Mouse (Mus musculus) lung, postnatal 36 days (tissue): ENCODE measurements around the gene Aff4.
"Not testable (repeated sequence)": the region's sequence is repeated elsewhere in the genome, so short reads cannot be mapped to it uniquely, and the experiment has no call there.

Source experiments
- DNase-seq: peaks from one replicate; pipeline ENCODE4 v3.0.0; 2022; ENCODE audit warnings: mixed read lengths

Aff4 gene

DNA sequence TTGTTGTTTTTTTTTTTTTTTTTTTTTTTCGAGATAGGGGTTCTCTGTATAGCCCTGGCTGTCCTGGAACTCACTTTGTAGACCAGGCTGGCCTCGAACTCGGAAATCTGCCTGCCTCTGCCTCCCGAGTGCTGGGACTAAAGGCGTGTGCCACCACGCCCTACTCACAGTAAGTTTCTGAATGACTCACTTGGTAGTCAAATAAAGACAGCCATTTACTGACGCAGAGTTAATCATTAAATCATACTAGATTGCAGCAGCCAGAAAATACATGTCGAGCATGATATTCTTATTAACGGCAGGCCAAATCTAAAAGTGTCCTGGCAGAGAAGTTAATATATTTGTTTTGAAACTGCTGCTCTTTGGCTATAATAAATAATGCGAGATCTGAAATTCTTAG is 9.6 kb upstream of the Aff4 start:
- DNase-seq, result not testable (repeated sequence)

DNA sequence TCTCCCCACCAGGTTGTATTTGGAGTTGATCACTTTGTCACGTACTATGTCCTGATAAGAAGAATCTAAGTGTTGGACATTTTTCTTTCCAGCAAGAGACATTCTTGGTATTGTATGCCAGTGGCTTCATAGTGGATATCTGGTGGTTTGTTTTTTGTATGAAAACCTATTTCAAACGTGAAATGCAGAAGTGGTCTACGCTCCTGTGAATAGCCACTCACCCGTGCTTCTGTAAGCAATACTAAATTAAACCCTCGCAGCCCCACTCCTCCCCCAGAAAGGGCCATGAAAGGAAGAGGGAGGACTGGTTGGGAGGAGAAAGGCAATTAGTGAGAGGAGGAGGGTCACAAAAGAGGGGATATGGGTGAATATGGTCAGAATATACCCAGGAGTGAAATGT is 7.9 kb upstream of the Aff4 start:
- DNase-seq, result no peak

DNA sequence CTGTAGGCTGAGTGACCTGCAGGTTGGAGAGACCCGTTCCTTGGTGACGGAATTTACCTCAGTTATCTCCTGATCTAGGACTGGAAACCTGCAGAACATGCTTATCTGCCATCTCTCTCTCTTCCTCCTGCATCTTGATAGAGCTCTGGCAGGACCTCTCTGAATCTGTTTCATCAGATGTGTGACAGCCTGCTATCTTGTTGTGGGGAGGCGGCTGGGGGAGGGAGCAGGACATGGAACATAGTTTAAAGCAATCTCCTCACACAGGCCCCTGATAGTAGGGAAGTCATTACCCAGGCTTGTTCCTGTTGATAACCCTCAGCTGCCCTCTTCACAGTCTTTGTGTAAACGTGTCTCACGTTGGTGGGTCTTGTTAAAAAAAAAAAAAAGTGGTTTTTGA is 5.3 kb upstream of the Aff4 start:
- no peak for DNase-seq

DNA sequence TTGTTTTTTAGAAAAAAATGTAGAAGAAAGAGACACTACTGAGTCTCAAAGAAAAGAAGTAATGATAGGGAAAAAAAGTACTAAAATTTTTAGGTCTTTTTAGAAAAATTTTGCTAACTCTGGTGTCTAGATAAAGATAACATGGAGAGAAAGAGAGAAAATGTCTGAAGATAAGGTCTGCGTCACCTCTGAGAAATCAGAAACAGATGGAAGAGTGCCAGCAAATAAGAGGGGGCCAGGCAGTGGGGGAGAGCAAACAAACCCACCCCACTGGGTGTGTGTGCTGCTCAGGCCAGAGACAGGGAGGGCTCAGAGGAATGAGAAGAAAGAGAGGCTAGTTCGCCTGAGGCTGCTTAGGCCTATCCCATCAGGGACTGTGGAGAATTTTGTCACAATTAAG is 4.9 kb upstream of the Aff4 start:
- DNase-seq, result no peak

DNA sequence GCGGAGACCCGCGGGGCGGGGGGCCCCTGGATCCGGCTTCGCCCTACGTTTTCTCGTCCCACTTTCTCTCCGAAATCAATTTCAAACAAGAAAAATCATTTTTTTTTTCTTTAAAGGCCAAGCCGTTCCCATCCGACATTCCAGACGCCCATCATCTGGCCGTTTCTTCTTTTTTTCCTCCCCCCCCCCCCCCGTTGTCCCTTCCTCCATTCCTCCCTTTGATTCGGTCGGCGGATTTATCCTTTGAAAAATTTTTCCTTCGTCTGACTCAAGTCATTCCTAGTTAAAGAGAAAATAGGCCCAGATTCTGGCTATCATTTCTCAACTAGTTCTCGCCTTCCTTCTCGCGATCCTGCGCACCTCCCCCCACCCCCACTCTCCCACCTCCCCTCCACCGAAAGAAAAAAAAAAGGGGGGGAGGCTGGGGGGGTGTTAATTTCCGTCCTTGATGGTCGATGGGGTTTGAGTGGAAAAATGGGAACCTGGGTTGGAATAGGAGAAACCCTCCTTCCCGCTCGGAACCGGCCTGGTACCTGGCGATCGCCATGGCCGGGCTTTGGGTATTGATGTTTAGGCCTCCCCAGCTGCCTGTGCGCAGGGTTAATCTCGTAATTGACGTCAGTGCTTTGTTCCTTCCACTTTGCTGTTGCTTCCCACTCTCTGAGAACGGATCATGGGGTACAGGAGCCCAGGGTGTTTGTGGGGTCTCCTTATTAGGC is 750 bp downstream of the Aff4 start:
- DNase-seq, result peak; percentile 56

DNA sequence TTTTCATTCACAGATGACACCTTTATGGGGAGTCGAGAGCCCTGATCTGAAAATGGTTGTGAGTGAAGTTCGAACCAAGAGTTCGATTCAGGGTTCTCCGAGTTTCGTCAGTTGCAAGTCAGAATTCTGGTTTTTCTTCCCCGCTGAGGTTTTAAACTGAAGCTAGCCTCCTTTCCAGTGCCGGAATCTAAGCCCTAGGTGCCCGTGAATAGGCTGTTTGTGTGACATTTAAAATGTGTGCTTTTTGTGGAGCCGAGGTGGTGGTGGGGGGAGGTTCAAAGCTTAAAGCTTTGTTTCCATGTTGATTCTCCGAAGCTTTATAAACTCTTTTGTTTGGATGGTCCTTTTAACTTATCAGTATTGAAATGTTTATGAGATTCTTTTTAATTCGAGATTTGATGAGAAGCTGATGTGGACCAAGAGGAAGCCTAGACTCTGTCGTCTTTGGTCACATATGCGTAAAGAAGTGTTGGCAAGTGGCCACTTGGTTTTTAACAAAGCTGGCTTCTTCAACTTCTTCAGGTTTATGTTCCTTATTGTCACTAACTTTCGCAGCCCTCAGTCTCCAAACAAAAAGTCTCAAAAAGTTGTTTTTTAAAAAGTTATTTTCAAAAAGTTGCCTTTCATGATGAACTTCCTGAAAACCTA is 1.4 kb downstream of the Aff4 start:
- peak; percentile 19 for DNase-seq

DNA sequence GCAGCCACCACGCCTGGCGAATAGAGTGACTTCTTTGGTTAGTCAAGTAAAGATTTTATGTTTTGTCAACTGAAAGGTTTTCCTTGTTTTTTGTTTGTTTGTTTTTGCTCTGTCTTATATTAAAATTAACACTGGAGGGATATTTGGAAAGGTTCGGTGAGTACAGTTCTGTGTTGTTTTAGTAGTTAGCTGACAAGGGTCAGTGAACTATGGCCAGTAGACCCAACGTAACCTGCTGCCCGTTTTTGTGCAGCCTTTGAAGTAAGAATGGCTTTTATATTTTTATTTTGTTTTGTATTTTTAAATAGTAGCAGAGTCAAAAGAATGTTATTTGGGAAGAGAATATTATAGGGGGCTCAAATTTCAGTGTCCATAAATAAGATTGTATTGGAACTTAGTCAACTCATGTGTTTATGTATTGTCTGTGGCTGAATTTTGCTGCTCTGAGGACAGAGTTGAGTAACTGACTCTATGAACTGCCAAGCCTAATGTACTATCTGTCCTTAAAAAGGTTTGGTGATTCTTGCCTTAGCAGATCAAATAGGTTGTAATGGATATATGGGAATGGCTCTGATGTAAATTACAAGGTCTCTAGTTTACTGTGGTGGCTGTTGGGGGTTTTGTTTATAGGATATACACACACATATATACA is 8.0 kb downstream of the Aff4 start:
- no peak for DNase-seq

DNA sequence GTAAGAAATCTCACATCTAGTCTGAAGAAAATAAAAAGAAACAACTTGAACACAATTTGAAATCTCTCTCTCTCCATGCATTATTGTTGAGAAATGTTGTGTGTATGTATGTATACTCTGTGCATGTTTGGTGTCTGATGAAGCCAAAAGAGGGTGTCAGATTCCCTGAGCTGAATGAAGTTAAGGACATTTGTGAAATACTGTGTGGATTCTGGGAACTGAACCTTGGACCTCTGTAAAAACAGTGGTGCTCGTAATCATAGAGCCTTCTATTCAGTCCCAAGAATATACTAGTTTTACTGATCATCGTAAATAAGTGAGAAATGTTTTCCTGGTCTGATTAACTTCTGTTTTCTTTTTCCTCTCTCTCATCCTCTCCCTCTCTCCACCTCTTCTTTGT is 16.4 kb downstream of the Aff4 start:
- DNase-seq, result no peak

DNA sequence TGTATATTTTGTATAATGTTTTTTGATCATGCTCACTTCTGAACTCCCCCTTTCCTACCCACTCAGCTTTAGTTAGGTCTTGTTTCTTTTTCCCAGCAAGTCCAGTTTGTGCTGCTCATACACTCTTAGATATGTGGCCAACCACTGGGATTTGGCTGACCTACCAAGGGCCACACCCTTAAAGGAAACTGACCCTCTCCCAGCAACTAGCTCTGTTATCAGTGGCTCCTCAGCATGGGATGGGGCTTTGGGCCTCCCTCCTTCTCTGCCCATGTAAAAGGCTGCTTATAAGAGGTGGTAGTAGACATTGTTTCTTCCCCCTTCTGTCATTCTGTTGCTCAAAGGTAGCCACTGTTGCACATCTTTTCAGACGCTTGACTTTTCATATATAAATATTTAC is 28.3 kb downstream of the Aff4 start:
- DNase-seq, result peak; percentile 11

DNA sequence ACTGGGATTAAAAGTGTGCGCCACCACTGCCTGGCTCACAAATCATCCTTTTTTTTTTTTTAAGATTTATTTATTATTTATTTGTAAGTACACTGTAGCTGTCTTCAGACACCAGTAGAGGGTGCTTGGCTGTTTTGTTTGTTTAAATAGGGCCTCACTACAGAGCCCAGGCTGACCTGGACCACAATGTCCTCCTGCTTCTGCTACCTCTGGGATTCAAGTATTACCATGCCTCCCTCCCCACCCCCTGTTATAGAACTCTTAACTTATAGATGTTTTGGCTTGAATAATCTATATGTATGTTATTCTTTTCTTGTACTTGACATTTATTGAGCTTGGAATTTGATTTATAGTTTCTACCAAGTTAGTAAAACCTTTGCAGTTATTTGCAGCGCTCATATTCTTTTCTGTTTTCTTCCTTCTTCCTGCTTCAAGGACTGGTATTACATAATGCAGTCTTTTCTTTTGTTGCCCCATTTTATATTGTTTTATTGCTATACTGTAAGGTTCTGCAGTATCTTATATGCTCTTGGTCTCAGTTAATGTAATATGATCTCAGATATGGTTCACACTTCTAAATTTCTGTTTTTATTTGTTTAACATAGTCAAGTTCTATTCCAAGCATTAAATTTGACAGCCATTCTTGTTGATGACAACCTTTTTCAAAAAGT is 33.3 kb downstream of the Aff4 start:
- no peak for DNase-seq

DNA sequence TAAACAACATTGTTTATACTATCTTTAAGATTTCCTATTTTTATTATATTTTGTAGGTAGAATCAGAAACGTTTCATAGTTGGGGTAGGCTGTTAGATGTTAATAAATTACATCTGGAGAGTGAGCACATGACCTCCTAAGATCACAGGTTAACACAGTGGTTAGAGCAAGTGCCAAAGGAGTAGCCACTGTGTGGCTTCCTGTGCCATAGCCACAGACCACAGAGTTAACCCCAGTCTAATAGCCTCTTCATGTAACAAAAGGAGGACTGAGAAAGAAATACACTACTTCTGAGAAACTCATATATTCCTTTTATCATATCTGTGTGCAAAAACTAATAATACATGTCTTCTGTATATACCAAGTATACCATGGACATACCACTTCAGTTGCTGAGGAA is 43.2 kb downstream of the Aff4 start:
- DNase-seq, result no peak

DNA sequence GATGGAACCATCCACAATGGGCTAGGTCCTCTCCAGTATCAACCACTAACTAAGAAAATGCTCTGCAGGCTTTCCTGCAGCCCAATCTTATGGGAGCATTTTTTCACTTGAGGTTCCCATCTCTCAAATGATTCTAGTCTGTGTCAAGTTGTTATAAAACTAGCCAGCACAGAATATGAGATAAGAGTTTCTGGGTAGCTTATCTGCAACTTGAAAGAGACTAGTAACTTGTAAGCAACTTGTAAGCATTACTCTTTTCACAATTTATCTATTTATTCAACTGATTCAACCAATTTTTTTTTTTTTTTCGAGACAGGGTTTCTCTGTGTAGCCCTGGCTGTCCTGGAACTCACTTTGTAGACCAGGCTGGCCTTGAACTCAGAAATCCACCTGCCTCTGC is 53.0 kb downstream of the Aff4 start:
- DNase-seq, result no peak

DNA sequence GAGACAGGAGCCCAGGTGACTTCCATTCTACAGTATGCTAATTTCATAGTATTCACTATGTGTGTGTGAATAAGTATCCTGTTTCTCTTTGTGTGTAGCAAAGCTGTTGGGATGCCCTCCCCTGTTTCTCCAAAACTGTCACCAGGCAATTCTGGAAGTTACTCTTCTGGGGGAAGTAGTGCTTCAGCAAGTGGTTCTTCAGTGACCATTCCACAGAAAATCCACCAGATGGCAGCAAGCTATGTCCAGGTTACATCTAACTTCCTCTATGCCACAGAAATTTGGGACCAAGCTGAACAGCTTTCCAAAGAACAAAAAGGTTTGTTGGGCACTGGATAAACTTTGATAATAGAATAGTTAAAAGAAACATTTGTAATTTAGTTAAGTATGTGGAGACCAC is 61.1 kb downstream of the Aff4 start:
- DNase-seq, result peak; percentile 33

DNA sequence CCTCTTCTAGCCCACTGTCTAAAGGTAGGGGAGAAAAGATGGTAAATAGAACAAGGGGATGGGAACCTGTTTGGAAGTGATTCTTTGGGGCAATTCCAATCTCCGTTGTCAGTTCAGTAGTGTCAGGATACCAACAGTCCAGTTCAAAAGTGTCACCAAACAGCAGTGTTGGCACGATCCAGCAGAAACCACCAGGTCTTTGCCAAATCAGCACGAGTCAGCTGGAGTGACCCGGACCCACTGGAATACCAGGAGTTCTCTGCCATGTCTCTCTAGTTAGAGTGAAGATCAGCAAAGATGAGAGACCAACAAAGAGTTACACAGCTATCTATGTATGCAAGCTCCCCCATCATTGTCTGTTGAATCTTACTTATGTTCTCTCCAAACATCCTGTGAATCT is 63.2 kb downstream of the Aff4 start:
- no peak for DNase-seq

DNA sequence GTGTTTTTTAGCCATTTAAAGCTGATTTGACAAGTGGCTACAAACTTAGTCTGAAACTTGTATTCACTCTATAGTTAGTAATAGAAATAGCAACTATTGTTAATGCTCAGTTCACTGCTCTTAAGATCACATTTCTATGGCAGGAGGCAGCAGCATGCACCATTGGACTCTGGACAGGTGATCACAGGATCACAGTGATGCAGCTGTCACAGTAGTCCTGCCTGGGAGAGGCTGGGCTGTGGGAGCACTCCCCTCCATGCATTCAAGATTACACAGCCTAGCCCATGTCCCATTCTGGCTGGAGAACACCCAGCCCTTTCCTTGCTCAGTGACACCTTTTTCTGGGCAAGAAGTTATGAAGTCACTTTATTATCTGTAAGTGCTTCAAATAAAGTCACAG is 67.4 kb downstream of the Aff4 start:
- no peak for DNase-seq

DNA sequence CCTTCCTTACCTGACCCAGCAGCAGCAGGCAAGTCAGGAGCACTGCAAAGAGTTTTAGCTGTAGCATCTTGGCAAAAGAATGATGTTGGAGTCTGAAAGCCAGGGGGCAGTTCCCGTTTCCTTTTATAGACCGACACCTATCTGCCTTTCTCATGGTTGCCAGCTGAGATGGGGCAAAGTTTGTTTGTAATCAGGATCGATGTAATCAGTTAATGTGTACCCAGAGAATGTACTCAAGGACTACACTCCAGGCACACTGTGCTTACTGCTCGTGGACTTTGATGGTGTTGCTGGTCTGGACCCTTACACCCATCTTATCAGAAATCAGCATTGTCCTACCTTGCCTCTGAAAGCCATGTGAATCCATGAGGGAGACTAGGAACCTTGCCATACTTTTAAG is 72.4 kb downstream of the Aff4 start, which contains the start of gene Leap2:
Gene Leap2 (minus strand): TSS at position 135 of the 400 bp plus-strand sequence.
- no peak for DNase-seq

DNA sequence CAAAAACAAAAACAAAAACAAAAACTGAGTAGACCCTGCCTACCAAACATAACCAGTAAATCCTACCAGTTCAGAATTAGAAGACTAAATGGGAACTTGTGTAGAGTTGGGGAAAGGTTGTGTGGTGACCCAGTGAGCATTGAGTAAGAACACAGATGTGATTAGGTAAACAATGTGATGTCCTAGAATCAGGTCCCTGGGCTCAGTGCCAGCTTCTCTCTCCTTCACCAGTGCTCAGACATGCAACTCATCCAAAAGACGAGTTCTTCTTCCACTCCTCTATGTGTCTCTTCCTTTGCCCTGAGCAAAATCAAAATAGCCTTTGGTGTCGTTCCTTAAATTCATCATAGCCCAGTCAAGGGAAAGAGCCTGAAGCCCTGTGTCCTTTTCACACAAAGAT is 74.2 kb downstream of the Aff4 start:
- DNase-seq, result peak; percentile 37

DNA sequence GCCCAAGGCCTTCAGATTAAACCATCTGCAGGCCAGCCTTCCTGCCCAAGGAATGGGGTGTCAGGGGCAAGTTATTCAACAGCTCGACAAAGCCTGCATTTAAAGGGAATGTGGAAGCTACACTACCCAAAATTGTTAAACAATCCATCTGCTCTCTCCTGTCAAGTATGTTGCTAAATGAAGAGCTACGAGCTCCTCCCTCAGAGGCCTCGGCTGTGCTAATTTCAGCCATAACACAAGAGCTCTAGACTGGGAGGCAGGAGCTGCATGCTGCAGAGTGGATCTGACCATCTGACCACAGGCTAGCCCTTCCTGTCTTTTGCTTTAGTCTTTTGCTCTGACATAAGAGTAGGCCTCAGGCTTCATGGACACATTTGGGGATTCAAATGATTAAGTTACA is 74.6 kb downstream of the Aff4 start:
- no peak for DNase-seq

DNA sequence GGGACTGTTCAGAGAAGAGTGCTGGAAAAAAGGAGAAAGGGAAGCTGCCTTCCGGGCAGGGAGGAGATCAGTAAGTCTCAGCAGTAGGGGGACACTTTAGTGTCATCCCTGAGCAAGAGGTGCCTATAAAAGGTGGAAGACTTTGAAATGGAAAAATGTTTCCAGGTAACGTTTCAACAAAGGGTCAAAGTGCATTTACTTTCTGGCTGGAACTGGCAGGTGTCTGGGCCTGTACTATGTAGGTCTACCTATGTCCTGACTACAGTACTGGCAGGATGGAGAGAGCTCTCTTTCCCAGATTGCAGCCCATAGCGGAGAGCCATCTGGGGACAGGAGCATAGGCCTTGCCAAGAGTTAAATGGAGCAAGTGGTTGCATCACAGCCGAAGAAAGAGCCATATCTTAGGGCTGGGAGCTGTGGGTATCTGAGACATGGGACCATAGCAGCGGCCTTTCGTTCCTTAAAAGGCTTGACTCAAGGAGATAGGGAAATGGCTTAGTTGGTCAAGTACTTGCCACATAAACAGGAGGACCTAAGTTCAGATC is 75.2 kb downstream of the Aff4 start:
- DNase-seq, result no peak

DNA sequence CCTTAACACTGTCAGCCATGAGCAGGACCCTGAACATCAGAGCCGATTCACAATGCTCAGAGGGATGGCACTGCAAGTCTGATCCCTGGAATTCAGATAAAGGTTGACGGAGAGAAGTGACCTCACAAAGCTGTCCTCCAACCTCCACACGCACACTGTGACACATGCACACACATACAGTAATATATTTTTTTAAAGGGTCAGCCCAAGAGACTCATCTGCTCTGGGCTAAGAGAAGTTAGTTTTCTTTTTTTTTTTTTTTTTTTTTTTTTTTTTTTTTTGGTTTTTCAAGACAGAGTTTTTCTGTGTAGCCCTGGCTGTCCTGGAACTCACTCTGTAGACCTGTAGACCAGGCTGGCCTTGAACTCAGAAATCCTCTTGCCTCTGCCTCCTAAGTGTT is 76.3 kb downstream of the Aff4 start:
- DNase-seq, result not testable (repeated sequence)

DNA sequence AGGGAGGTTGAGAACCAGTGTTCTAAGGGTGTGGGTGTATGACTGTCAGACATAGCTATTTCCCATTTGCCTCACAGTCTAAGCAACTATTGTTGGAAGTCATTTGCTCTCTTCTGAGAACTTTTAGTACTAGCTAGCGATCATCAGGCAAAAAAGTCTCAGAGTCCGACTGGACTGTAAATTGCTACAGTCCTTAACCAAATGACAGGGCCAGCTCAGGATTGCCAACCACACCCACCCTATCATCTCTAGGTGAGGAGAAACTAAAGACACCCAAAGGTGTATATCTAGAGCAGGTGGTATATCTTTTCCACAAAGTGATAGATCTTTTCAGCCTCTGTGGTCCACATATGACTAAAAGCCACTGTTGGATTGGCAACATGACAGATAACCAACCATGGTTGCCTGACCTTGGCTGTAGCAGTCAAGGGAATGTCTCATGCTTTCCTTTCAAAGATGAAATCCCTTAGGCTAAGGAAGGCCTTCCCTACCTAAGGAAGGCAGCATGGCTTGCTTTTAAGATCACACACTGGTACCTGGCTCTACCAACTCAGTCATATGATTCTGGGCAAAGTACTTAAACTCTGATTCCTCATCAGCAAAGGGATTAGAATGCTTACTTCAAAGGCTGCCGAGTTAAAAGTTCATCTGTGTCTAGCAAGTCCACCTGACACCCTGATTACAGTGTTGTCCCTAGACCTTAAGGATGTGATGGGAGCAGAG is 77.5 kb downstream of the Aff4 start:
- no peak for DNase-seq

DNA sequence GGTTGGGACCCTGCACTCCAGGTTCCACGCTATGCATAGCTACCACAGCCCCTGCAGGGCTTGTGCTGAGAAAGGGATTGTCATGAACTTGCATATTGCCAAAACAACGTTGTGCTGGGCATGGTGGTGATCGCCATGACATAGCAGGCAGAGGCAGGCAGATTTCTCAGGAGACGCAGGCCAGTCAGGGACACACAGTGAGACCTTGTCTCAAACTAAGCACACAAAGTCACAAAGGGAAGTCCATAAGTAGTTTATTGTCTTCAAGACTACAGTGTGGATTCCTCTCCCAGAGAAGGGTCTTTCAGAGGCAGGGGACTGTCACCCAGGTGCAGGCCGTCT is 78.1 kb downstream of the Aff4 start:
- DNase-seq, result no peak

DNA sequence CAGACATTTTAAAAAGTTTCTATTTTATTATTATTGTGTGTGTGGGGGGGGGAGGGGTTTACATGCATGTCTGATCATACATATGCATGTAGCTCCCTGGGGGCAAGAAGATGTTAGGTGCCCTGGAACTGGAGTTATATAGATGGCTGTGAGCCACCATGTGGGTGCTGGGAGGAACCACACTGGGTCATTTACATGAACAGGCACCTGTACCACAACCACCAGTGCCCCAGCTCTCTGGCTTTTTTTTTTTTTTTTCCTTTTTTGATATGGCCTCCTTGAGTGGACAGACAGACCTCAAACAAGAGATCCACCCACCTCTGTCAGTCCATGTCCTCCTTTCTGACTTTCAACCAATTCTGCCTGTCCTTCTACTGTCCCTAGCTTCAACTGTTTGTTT is 78.5 kb downstream of the Aff4 start:
- no peak for DNase-seq
